Mouse (Mus musculus) kidney, postnatal 0 days (tissue): Measurements from ENCODE around the gene N4bp1. TPM values are rescaled to one million over a fixed set of nuclear protein-coding genes. Genes with fewer than 3 reads are reported as not detected.

Experiments
- ATAC-seq: fragments of 200-750 bp; cut with Nextera tagmentation; replicated peaks from 2 replicates; pipeline ENCODE4 v1.8.0; 2017; ENCODE audit warnings: low read depth, moderate number of reproducible peaks, moderate TSS enrichment, moderate library complexity; ENCODE audit not compliant: low FRiP score
- DNase-seq: peaks from one replicate; pipeline ENCODE4 v3.0.0-alpha.2; 2016; ENCODE audit warnings: low spot score
- H3K27ac ChIP-seq: fragments of 300-500 bp; sonication (generic); 2 replicates; pipeline ENCODE4 v1.5.1; 2014; ENCODE audit warnings: mild to moderate bottlenecking
- H3K27me3 ChIP-seq: fragments of 300-500 bp; sonication (generic); 2 replicates; pipeline ENCODE4 v1.6.1; 2014; ENCODE audit warnings: low read length, mixed read lengths; ENCODE audit not compliant: insufficient read depth
- H3K36me3 ChIP-seq: fragments of 300-500 bp; sonication (generic); 2 replicates; pipeline ENCODE4 v1.6.1; 2014; ENCODE audit warnings: low read length, mixed read lengths; ENCODE audit not compliant: insufficient read depth
- H3K4me1 ChIP-seq: fragments of 300-500 bp; sonication (generic); replicated peaks from 2 replicates; pipeline ENCODE4 v1.6.1; 2014; ENCODE audit warnings: antibody characterized with exemption, low read length, mixed read lengths; ENCODE audit not compliant: insufficient read depth
- H3K4me2 ChIP-seq: fragments of 300-500 bp; sonication (generic); 2 replicates; pipeline ENCODE4 v1.6.1; 2014; ENCODE audit warnings: mild to moderate bottlenecking, low read length, moderate library complexity, mixed read lengths
- H3K4me3 ChIP-seq: fragments of 300-500 bp; sonication (generic); replicated peaks from 2 replicates; pipeline ENCODE4 v1.5.1; 2014; ENCODE audit warnings: low read depth, low read length
- H3K9ac ChIP-seq: fragments of 300-500 bp; sonication (generic); 2 replicates; pipeline ENCODE4 v1.6.1; 2014; ENCODE audit warnings: low read depth, low read length
- H3K9me3 ChIP-seq: fragments of 300-500 bp; sonication (generic); replicated peaks from 2 replicates; pipeline ENCODE4 v1.6.1; 2016; ENCODE audit warnings: low read length, inconsistent platforms, mixed read lengths
- CTCF ChIP-seq: IDR thresholded peaks from 2 replicates; pipeline ENCODE4 v1.5.1; 2016; ENCODE audit warnings: antibody characterized with exemption, low read depth, mild to moderate bottlenecking, moderate library complexity
- WGBS: fragments of 180-500 bp; shearing (Covaris S2); extraction: QIAGEN DNeasy Blood & Tissue Kit; methylation state at CpG from one replicate; pipeline ENCODE4 v1.1.7; 2014; 5-methylcytosine and 5-hydroxymethylcytosine counted together
- polyA plus RNA-seq: library from polyadenylated mRNA; unstranded; fragments of >200 nt; fragmentation: Nextera tagmentation; extraction: Ambion mirVana; gene quantifications from 2 replicates; pipeline ENCODE4 v1.2.1, GENCODE M21; 2015

Gene N4bp1
- polyA plus RNA-seq, 1 experiment from 2014 or later, result 6.3 TPM

- Histone ChIP-seq H3K4me3 (no peak overlapping the region), H3K27ac (no peak overlapping the region), H3K36me3 (no peaks in the 10 kb centered on the region), H3K27me3 (no peaks in the 10 kb centered on the region), H3K4me2 (no peak overlapping the region), H3K9me3 (no peaks in the 10 kb centered on the region), H3K9ac (no peak overlapping the region), H3K4me1 (0 out of 2 replicates have a peak, but pooled peaks cover 4% of the 10 kb centered on the region)
- ATAC-seq (no peak), DNase-seq (no peak)
- WGBS, result 76% methylated on average over 1 of the region's 1 CpGs
- no peak for TF ChIP-seq CTCF
Measured at GRCm38 (mm10) chr8:86789576-86789975, 95.5 kb downstream of the N4bp1 start.

- peak overlapping the region; percentile 47 for H3K27ac ChIP-seq
- ATAC-seq (no peak), DNase-seq (peak; percentile 83)
- H3K9me3 ChIP-seq, result no peaks in the 10 kb centered on the region
- H3K27me3 ChIP-seq, result no peaks in the 10 kb centered on the region
- no peak overlapping the region for H3K9ac ChIP-seq
- H3K4me1 ChIP-seq, result 0 out of 2 replicates have a peak, but pooled peaks cover 4% of the 10 kb centered on the region
- no peak for TF ChIP-seq CTCF
- H3K36me3 ChIP-seq, result no peaks in the 10 kb centered on the region
- peak overlapping the region; percentile 27; the same call in 1 of the 2 replicates for H3K4me2 ChIP-seq
- H3K4me3 ChIP-seq, result no peak overlapping the region
- 30% methylated on average over 12 of the region's 12 CpGs for WGBS
Measured at GRCm38 (mm10) chr8:86787891-86788420, 97.1 kb downstream of the N4bp1 start.

- no peak for TF ChIP-seq CTCF
- no peaks in the 10 kb centered on the region for H3K27me3 ChIP-seq
- H3K9me3 ChIP-seq, result no peaks in the 10 kb centered on the region
- 39% methylated on average over 5 of the region's 5 CpGs for WGBS
- H3K36me3 ChIP-seq, result no peaks in the 10 kb centered on the region
- peak overlapping the region; percentile 47; the same call in 1 of the 2 replicates for H3K27ac ChIP-seq
- no peak overlapping the region for H3K9ac ChIP-seq
- H3K4me3 ChIP-seq, result no peak overlapping the region
- 0 out of 2 replicates have a peak, but pooled peaks cover 4% of the 10 kb centered on the region for H3K4me1 ChIP-seq
- no peak overlapping the region for H3K4me2 ChIP-seq
- ATAC-seq (no peak), DNase-seq (peak; percentile 59)
Measured at GRCm38 (mm10) chr8:86786498-86786897, 98.6 kb downstream of the N4bp1 start.

- no peak for TF ChIP-seq CTCF
- Histone ChIP-seq H3K4me1 (no peaks in the 10 kb centered on the region), H3K4me2 (no peak overlapping the region), H3K27ac (no peak overlapping the region), H3K27me3 (no peaks in the 10 kb centered on the region), H3K4me3 (no peak overlapping the region), H3K9me3 (no peaks in the 10 kb centered on the region), H3K9ac (no peak overlapping the region), H3K36me3 (no peaks in the 10 kb centered on the region)
- WGBS, result 85% methylated on average over 8 of the region's 8 CpGs
- DNase-seq, result no peak
- no peak for ATAC-seq
Measured at GRCm38 (mm10) chr8:86781094-86781493, 104.0 kb downstream of the N4bp1 start.

GRCm38 (mm10) chr8:86779207-86779606 lies 105.9 kb downstream of the N4bp1 start:
- 43% methylated on average over 8 of the region's 8 CpGs for WGBS
- Histone ChIP-seq H3K4me3 (no peak overlapping the region), H3K4me2 (no peak overlapping the region), H3K27ac (no peak overlapping the region), H3K27me3 (no peaks in the 10 kb centered on the region), H3K4me1 (no peaks in the 10 kb centered on the region), H3K9ac (no peak overlapping the region), H3K36me3 (no peaks in the 10 kb centered on the region), H3K9me3 (no peaks in the 10 kb centered on the region)
- ATAC-seq (no peak), DNase-seq (peak; percentile 62)
- TF ChIP-seq CTCF, result no peak

GRCm38 (mm10) chr8:86769945-86770715 lies 114.9 kb downstream of the N4bp1 start:
- no peak for DNase-seq

More at GRCm38 (mm10) chr8:86769945-86770715, 114.9 kb downstream of the N4bp1 start:
- H3K27ac ChIP-seq, result no peak overlapping the region
- H3K4me3 ChIP-seq, result no peak overlapping the region
- H3K36me3 ChIP-seq, result no peaks in the 10 kb centered on the region
- no peak for ATAC-seq
- no peaks in the 10 kb centered on the region for H3K27me3 ChIP-seq
- H3K9ac ChIP-seq, result no peak overlapping the region
- TF ChIP-seq CTCF, result no peak
- H3K4me1 ChIP-seq, result no peaks in the 10 kb centered on the region
- no peak overlapping the region for H3K4me2 ChIP-seq
- H3K9me3 ChIP-seq, result no peaks in the 10 kb centered on the region
- 70% methylated on average over 1 of the region's 1 CpGs for WGBS
